Mouse (Mus musculus): ENCODE results near the gene Tnxb. TPM values are rescaled to one million over a fixed set of nuclear protein-coding genes. Genes with fewer than 3 reads are reported as not detected.

Gene Tnxb
- 39.6 and 49.2 TPM in 2 replicates for polyA plus RNA-seq (2012; rRNA removed)

DNA sequence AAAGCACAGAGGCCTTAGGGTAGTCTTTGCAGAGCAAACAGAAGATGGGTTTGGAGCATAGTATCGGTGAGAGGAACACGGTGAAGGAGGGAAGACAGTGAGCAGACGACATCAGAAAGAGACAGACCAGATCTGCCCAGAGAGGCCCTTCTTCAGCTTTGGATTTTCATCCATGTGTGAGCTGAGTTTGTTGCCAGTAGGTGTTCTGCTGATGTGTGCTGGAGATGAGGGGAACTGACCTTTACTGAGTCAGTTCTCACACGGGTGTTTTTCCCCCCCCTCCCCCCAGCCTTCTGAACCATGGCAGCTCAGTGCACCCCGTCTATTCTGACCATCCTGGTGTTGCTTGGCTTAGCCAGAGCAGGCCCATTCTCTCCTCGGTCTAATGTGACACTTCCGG is at the start of gene Tnxb:
Gene Tnxb (plus strand): TSS at position 301 of the 400 bp plus-strand sequence.
- TF ChIP-seq POLR2A (IDR thresholded peaks at IDR 0.05; ENCODE audit: borderline replicate concordance, extremely low read depth, low read depth, low read length) (no peak), CTCF (IDR thresholded peaks at IDR 0.05; ENCODE audit: insufficient read depth, low read length) (no peak)
- no peak within 1 kb of the TSS for H3K4me3 ChIP-seq (replicated peaks; ENCODE audit: extremely low read depth, low read depth, low read length)
- peaks cover 17% of the 10 kb centered on the region for H3K4me1 ChIP-seq (ENCODE audit: control insufficient read depth, insufficient read depth, low read length)
- DNase-seq: no peak
- WGBS: 64% methylated on average over 7 of the region's 7 CpGs

DNA sequence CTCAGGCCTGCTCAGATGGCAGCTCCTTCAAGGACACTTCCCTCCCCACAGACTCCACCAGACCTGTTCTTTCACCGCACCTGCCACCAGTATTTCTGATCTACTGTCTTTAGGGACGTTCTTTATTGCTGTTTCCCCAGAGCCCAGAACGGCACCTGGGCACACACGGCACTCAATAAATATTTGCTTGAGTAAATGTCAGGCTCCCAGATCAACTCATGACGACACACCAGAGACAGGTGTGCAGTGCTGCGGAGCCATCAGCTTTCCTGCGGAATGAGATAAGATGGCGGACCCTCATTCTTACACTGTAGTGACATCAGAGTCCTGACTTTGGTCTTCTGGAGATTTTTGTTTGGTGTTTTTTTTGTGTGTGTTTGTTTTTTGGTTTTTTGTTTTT is 49.3 kb upstream of the Tnxb start:
- Histone ChIP-seq H3K4me1 (ENCODE audit: control insufficient read depth, insufficient read depth, low read length) (no peaks in the 10 kb centered on the region; the same call in 1 of the 2 replicates), H3K4me3 (replicated peaks; ENCODE audit: extremely low read depth, low read depth, low read length) (no peak overlapping the region)
- no peak for DNase-seq
- 81% methylated on average over 8 of the region's 8 CpGs for WGBS
- TF ChIP-seq POLR2A (IDR thresholded peaks at IDR 0.05; ENCODE audit: borderline replicate concordance, extremely low read depth, low read depth, low read length) (no peak), CTCF (IDR thresholded peaks at IDR 0.05; ENCODE audit: insufficient read depth, low read length) (no peak)

DNA sequence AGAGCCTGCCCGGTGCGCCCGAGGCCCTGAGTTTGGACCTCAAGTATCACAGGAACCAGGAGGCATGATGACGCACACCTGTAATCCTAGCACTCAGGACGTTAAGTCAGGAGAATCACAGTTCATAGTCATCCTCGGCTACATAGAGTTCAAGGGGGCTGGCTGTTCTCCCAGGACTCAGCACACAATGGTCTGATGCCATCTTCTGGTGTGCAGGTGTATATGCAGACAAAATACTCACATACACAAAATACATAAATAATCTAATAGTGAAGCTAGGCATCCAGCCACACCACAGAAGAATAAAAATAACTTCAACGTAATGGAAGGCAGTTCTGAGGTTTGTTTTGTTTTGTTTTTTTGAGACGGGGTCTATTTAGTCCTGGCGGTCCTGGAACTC is 47.2 kb upstream of the Tnxb start:
- no peak overlapping the region for H3K4me3 ChIP-seq (replicated peaks; ENCODE audit: extremely low read depth, low read depth, low read length)
- H3K4me1 ChIP-seq (ENCODE audit: control insufficient read depth, insufficient read depth, low read length): peaks cover 6% of the 10 kb centered on the region
- no peak for TF ChIP-seq POLR2A (IDR thresholded peaks at IDR 0.05; ENCODE audit: borderline replicate concordance, extremely low read depth, low read depth, low read length)
- TF ChIP-seq CTCF (IDR thresholded peaks at IDR 0.05; ENCODE audit: insufficient read depth, low read length): no peak
- DNase-seq: no peak
- 81% methylated on average over 9 of the region's 9 CpGs for WGBS

DNA sequence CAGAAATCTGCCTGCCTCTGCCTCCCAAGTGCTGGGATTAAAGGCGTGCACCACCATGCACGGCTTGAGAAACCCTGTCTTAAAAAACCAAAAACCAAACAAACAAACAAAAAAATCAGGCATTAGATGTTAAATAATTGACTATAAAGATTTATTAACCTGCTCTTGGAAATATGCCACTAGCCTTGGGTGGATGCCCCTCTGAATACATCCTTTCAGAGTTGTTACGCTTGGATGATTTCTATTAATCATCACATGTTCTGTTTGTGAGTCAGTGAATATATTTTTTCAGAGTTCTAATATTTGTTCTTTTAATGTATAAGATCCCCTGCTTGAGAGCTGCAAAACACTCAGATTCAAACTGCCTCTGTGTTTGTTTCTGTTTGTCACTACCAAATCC is 45.4 kb upstream of the Tnxb start:
- Histone ChIP-seq H3K4me3 (replicated peaks; ENCODE audit: extremely low read depth, low read depth, low read length) (no peak overlapping the region), H3K4me1 (ENCODE audit: control insufficient read depth, insufficient read depth, low read length) (peaks cover 6% of the 10 kb centered on the region)
- no peak for DNase-seq
- TF ChIP-seq POLR2A (IDR thresholded peaks at IDR 0.05; ENCODE audit: borderline replicate concordance, extremely low read depth, low read depth, low read length) (no peak), CTCF (IDR thresholded peaks at IDR 0.05; ENCODE audit: insufficient read depth, low read length) (no peak)
- 88% methylated on average over 3 of the region's 3 CpGs for WGBS

DNA sequence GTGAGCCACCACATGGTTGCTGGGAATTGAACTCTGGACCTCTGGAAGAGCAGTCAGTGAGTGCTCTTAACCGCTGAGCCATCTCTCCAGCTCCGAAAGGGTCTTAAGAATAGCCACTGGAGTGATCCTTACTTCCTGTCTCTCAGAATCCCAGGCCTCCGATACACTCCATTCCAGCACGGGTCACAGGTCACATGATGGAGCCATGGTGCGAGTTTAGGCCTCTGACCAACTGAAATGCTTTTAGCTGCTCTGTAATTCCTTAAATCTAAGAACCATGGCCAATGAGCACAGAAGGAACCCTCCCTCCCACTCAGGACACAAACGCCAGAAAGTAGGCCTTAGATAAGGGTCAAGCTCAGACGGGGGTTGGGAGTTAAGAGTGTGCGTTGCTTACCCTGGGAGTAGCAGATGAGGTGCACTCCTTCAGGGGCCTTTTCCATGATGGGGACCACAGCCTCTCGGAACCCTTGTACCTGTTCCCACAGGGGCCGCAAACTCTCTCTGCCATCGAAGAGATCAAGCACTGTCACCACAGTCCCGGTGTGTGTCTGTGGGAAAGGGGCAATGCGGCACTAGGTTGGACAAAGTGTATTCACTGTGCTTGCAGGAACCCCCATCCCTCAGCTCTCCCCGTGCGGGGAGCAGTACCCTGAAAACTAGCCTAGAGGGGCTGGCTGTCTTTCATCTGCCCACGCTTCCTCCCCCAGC is 44.1 kb upstream of the Tnxb start:
- TF ChIP-seq CTCF (IDR thresholded peaks at IDR 0.05; ENCODE audit: insufficient read depth, low read length) (no peak), POLR2A (IDR thresholded peaks at IDR 0.05; ENCODE audit: borderline replicate concordance, extremely low read depth, low read depth, low read length) (no peak)
- DNase-seq: no peak
- 55% methylated on average over 16 of the region's 16 CpGs for WGBS
- Histone ChIP-seq H3K4me1 (ENCODE audit: control insufficient read depth, insufficient read depth, low read length) (peaks cover 9% of the 10 kb centered on the region), H3K4me3 (replicated peaks; ENCODE audit: extremely low read depth, low read depth, low read length) (peak overlapping the region; percentile 83)

DNA sequence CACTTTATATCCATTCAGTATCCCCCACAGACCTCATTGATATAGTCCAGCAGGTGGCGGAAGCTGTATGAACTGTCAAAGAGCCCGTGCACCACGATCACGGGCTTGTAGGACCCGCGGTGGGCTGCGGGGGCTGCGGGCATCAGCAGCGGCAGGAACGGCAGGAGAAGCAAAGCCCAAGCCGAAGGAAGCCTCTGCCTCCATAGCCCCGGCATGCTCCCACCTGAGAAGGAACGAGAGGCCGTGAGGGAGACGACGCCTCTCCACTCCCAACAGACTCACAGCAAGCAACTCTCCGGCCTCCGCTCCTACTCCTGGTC is 43.6 kb upstream of the Tnxb start:
- H3K4me3 ChIP-seq (replicated peaks; ENCODE audit: extremely low read depth, low read depth, low read length): peak overlapping the region; percentile 83
- TF ChIP-seq CTCF (IDR thresholded peaks at IDR 0.05; ENCODE audit: insufficient read depth, low read length) (no peak), POLR2A (IDR thresholded peaks at IDR 0.05; ENCODE audit: borderline replicate concordance, extremely low read depth, low read depth, low read length) (no peak)
- no peak for DNase-seq
- peaks cover 14% of the 10 kb centered on the region for H3K4me1 ChIP-seq (ENCODE audit: control insufficient read depth, insufficient read depth, low read length)
- WGBS: under 1% methylated on average over 18 of the region's 18 CpGs

DNA sequence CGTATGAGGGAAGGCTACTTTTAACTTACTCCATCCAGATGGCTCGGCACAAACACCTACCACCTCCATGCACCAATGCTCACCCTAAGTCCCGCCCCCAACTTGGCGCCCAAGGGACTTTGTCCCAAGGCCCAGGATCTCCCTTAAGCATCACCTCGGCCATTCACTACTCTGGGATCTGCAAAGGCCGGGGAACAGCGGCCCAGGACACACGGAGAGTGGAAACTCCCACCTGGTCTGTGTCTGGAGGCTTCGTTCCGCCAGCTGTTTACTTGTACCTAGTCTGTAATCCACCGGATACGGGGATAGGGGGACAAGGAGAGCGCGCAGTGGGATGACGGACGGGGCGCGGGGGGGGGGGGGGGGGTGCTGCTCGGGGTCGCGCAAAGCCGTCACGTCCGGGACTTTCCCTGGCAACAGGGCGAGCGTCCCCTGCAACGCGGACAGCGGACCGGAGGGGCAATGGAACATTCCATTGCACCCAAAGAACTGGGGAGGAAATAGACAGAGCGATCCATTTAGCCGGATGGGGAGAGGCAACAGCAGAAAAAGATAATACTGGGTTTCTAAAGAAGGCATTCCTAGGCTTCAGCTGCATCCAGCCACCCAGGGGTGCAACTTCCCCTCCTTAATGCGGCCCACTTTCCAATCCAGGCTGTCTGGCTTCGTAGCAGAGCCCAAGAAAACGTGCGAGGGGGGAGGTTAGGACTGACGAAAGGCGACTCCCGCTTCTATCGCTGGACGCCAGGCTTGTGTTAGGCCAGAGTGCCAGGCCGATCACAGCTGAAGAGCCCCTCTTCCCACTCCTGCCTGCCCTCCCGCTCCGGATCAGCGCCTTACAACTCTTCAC is 43.0 kb upstream of the Tnxb start:
- DNase-seq: peak; percentile 77
- WGBS: under 1% methylated on average over 45 of the region's 45 CpGs
- Histone ChIP-seq H3K4me3 (replicated peaks; ENCODE audit: extremely low read depth, low read depth, low read length) (peak overlapping the region; percentile 83), H3K4me1 (ENCODE audit: control insufficient read depth, insufficient read depth, low read length) (peaks cover 15% of the 10 kb centered on the region)
- TF ChIP-seq POLR2A (IDR thresholded peaks at IDR 0.05; ENCODE audit: borderline replicate concordance, extremely low read depth, low read depth, low read length) (peak; percentile 80; the same call in 1 of the 2 replicates), CTCF (IDR thresholded peaks at IDR 0.05; ENCODE audit: insufficient read depth, low read length) (no peak)

DNA sequence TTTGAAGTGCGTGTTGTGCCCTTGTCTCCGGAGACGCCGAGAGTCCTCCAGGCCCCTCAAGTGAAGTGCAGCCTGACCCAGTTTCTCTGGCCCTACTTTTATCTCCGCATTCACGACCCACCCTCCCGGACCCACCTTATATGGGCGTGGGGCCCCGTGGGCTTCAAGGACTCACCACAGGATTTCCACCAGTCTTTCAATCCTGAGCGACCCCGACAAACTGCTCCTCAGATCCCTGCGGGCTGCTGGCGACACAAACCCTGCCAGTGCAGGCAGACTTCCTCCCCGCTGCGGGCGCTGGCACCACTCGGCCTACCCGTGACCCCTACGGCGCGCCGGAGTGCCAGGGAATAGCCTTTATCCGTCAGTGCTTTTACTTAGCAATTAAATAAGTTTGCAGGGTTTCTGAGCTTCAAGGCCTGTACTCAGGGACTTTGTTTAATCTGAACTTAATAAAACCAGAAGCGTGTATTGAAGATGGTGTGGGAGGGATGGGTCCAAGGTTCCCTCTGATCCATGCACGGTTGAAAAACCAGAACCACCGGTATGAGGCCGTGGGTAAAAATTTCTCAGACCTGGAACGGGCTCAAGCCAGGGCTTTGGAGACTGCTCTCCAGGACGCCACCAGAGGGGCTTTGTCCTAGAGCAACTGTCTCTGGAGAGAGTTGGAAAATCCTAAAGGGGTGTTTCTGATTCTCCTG is 42.2 kb upstream of the Tnxb start, which contains the start of gene Ppt2:
Gene Ppt2 (minus strand): TSS at position 568 of the 701 bp plus-strand sequence.
- no peak for TF ChIP-seq CTCF (IDR thresholded peaks at IDR 0.05; ENCODE audit: insufficient read depth, low read length)
- no peak for TF ChIP-seq POLR2A (IDR thresholded peaks at IDR 0.05; ENCODE audit: borderline replicate concordance, extremely low read depth, low read depth, low read length)
- H3K4me1 ChIP-seq (ENCODE audit: control insufficient read depth, insufficient read depth, low read length): peaks cover 15% of the 10 kb centered on the region
- DNase-seq: no peak
- peak within 1 kb of the TSS; percentile 83 for H3K4me3 ChIP-seq (replicated peaks; ENCODE audit: extremely low read depth, low read depth, low read length)
- WGBS: 3% methylated on average over 29 of the region's 29 CpGs

DNA sequence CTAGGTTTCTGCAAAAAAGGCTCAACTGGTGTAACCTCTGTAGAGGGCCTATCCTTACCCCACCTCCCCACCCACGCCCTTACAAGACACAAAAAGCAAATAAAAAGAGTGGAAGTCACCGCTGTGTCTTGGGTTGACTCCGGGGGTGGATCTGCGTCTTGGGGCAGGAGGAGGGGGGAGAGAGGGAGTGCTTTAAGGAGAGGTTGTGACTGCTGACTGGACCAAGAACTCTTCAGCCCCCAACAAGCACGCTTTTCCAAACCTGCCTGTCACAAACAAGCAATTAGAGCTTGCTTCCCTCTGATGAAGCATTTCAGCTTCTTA is 41.7 kb upstream of the Tnxb start:
- WGBS: 46% methylated on average over 5 of the region's 5 CpGs
- no peak for TF ChIP-seq POLR2A (IDR thresholded peaks at IDR 0.05; ENCODE audit: borderline replicate concordance, extremely low read depth, low read depth, low read length)
- no peak for TF ChIP-seq CTCF (IDR thresholded peaks at IDR 0.05; ENCODE audit: insufficient read depth, low read length)
- Histone ChIP-seq H3K4me3 (replicated peaks; ENCODE audit: extremely low read depth, low read depth, low read length) (no peak overlapping the region), H3K4me1 (ENCODE audit: control insufficient read depth, insufficient read depth, low read length) (peaks cover 15% of the 10 kb centered on the region)
- DNase-seq: no peak

Data from lung, adult 2 months (tissue).